In the genomic region with DNA sequence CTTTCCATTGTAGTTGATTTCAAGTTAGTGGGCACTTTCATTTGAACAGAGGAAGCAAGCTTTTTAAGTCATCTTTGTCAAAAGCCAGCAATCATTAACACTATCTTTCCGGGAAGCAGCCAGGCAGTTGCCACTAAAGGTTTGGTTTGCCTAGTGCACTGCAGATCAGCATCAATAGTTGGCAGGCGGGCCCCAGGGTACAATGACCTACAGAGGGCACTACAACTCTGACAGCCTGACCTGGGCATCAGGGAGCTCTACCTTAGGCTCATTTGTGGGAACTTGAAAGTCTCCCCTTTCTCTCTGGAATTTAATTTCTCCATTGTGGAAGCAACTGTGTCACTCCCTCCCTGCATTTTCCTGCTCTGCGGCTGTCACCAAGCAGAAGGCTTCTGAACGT, we compare ENCODE assay signal across 28 mouse cellular contexts.
DNase-seq lines count a peak whose midpoint lies in the region; ATAC-seq and TF ChIP-seq lines count a peak whose summit lies in the region.
"Had no signal": no experiment of that assay in that cellular context is flagged by ENCODE, and none has a peak within 500 bp of the region (broad histone marks: within the 10 kb centered on the region; RNA-seq: fewer than 3 reads in every experiment).

No protein-coding gene starts in this region.

- no peak overlapping the region for H3K9ac ChIP-seq in kidney, embryonic 15.5 days
- H3K9ac ChIP-seq in kidney, postnatal 0 days (ENCODE audit: low read depth, low read length): no peak overlapping the region
- H3K9ac ChIP-seq in liver, adult 2 months (ENCODE audit: low read depth, low read length): no peak overlapping the region
- no peak overlapping the region for H3K9ac ChIP-seq in liver, embryonic 12.5 days
- H3K9ac ChIP-seq: embryonic facial prominence, embryonic 13.5 days; forebrain, embryonic 13.5 days; heart, embryonic 12.5 days; heart, embryonic 15.5 days; hindbrain, embryonic 13.5 days had no signal

- H3K27me3 ChIP-seq in kidney, embryonic 15.5 days: no peaks in the 10 kb centered on the region; the same call in 1 of the 2 replicates
- H3K27me3 ChIP-seq in kidney, postnatal 0 days (ENCODE audit: insufficient read depth, low read length): no peaks in the 10 kb centered on the region
- H3K27me3 ChIP-seq in liver, adult 2 months (ENCODE audit: control insufficient read depth, insufficient read depth, low read length): peaks cover 17% of the 10 kb centered on the region; the same call in 1 of the 2 replicates
- no peaks in the 10 kb centered on the region for H3K27me3 ChIP-seq in liver, embryonic 12.5 days (replicated peaks)

- H3K4me3 ChIP-seq in kidney, embryonic 15.5 days (replicated peaks): no peak overlapping the region
- H3K4me3 ChIP-seq in kidney, postnatal 0 days (replicated peaks; ENCODE audit: low read depth, low read length): no peak overlapping the region
- no peak overlapping the region for H3K4me3 ChIP-seq in liver, adult 2 months (ENCODE audit: insufficient read depth, low read depth, low read length)
- H3K4me3 ChIP-seq in liver, embryonic 12.5 days: no peak overlapping the region
- H3K4me3 ChIP-seq: embryonic facial prominence, embryonic 10.5 days; embryonic facial prominence, embryonic 13.5 days; erythroblast, embryonic 14.5 days; forebrain, embryonic 13.5 days; heart, embryonic 12.5 days; heart, embryonic 15.5 days; hindbrain, embryonic 10.5 days; hindbrain, embryonic 13.5 days had no signal

- no peak for ATAC-seq in kidney, embryonic 15.5 days (replicated peaks; ENCODE audit: low FRiP score)
- ATAC-seq in kidney, postnatal 0 days (replicated peaks; ENCODE audit: low FRiP score, low read depth): no peak
- no peak for ATAC-seq in liver, embryonic 12.5 days
- ATAC-seq: activated CD4-positive, CD25-positive, alpha-beta regulatory T cell, adult 4 months; forebrain, embryonic 13.5 days; forebrain, embryonic 16.5 days; hindbrain, embryonic 16.5 days had no signal

- H3K9me3 ChIP-seq in kidney, embryonic 15.5 days (replicated peaks): no peaks in the 10 kb centered on the region
- peaks cover 4% of the 10 kb centered on the region; the same call in 1 of the 2 replicates for H3K9me3 ChIP-seq in kidney, postnatal 0 days (replicated peaks; ENCODE audit: low read length)
- no peaks in the 10 kb centered on the region for H3K9me3 ChIP-seq in liver, embryonic 12.5 days (replicated peaks)
- H3K9me3 ChIP-seq: embryonic facial prominence, embryonic 10.5 days; heart, embryonic 15.5 days had no signal

- DNase-seq in embryo, embryonic 10 days (ENCODE audit: low spot score): peak; percentile 34
- no peak for DNase-seq in embryo, embryonic 11 days
- peak; percentile 14 for DNase-seq in kidney, adult 18-20 months
- peak; percentile 21 for DNase-seq in kidney, postnatal 0 days (ENCODE audit: low spot score)
- no peak for DNase-seq in kidney, postnatal 14 days
- DNase-seq in liver, adult 2 months (ENCODE audit: extremely low read depth, low read depth, low spot score): peak; percentile 57
- DNase-seq: adrenal gland, adult 8-10 months; adrenal gland, postnatal 25 days; cerebellum, adult 11-12 months; cerebellum, adult 8-10 months; cerebellum, postnatal 36 days; gastrocnemius, postnatal 10 days; gastrocnemius, postnatal 36 days; heart, postnatal 10 days; heart, postnatal 36 days had no signal

- peaks cover 30% of the 10 kb centered on the region for H3K4me1 ChIP-seq in kidney, embryonic 15.5 days
- H3K4me1 ChIP-seq in kidney, postnatal 0 days (replicated peaks; ENCODE audit: insufficient read depth, low read length): no peaks in the 10 kb centered on the region
- H3K4me1 ChIP-seq in liver, adult 2 months (ENCODE audit: control insufficient read depth, insufficient read depth, low read length): no peaks in the 10 kb centered on the region
- H3K4me1 ChIP-seq in liver, embryonic 12.5 days: no peaks in the 10 kb centered on the region
- H3K4me1 ChIP-seq: forebrain, embryonic 13.5 days; heart, embryonic 12.5 days; heart, embryonic 15.5 days; hindbrain, embryonic 13.5 days had no signal

- H3K27ac ChIP-seq in kidney, embryonic 15.5 days: no peak overlapping the region
- no peak overlapping the region for H3K27ac ChIP-seq in kidney, postnatal 0 days
- no peak overlapping the region for H3K27ac ChIP-seq in liver, adult 2 months (replicated peaks; ENCODE audit: insufficient read depth, low read depth, low read length)
- H3K27ac ChIP-seq in liver, embryonic 12.5 days: no peak overlapping the region
- H3K27ac ChIP-seq: embryonic facial prominence, embryonic 10.5 days; embryonic facial prominence, embryonic 13.5 days; forebrain, embryonic 13.5 days; heart, embryonic 15.5 days; hindbrain, embryonic 10.5 days; hindbrain, embryonic 13.5 days had no signal

- H3K4me2 ChIP-seq in kidney, embryonic 15.5 days: no peak overlapping the region
- H3K4me2 ChIP-seq in kidney, postnatal 0 days (ENCODE audit: low read length): no peak overlapping the region
- no peak overlapping the region for H3K4me2 ChIP-seq in liver, embryonic 12.5 days
- H3K4me2 ChIP-seq: embryonic facial prominence, embryonic 13.5 days; forebrain, embryonic 13.5 days; heart, embryonic 12.5 days; heart, embryonic 15.5 days; hindbrain, embryonic 13.5 days had no signal

- WGBS in kidney, embryonic 15.5 days: 27% methylated on average over 4 of the region's 4 CpGs
- WGBS in kidney, postnatal 0 days: 22% methylated on average over 4 of the region's 4 CpGs
- WGBS in liver, adult 2 months: 23% methylated on average over 4 of the region's 4 CpGs
- WGBS in liver, embryonic 12.5 days (ENCODE audit: insufficient replicate concordance): 40% methylated on average over 4 of the region's 4 CpGs

- peak; percentile 52 for TF ChIP-seq CTCF in kidney, postnatal 0 days (IDR thresholded peaks at IDR 0.05; ENCODE audit: low read depth)
- TF ChIP-seq CTCF in liver, adult 2 months (IDR thresholded peaks at IDR 0.05; ENCODE audit: low read depth, low read length): peak; percentile 60

- no peak for TF ChIP-seq POLR2A in liver, adult 2 months (IDR thresholded peaks at IDR 0.05; ENCODE audit: extremely low read depth, insufficient read depth, low read length)

- H3K79me2 ChIP-seq in liver, adult 2 months (ENCODE audit: control insufficient read depth, insufficient read depth, low read length): no peaks in the 10 kb centered on the region

- no peaks in the 10 kb centered on the region for H3K36me3 ChIP-seq in kidney, embryonic 15.5 days
- no peaks in the 10 kb centered on the region for H3K36me3 ChIP-seq in kidney, postnatal 0 days (ENCODE audit: insufficient read depth, low read length)
- H3K36me3 ChIP-seq in liver, adult 2 months (ENCODE audit: control insufficient read depth, insufficient read depth, low read length): no peaks in the 10 kb centered on the region
- H3K36me3 ChIP-seq in liver, embryonic 12.5 days: no peaks in the 10 kb centered on the region
- H3K36me3 ChIP-seq: embryonic facial prominence, embryonic 10.5 days; embryonic facial prominence, embryonic 13.5 days; heart, embryonic 12.5 days; heart, embryonic 15.5 days; hindbrain, embryonic 10.5 days; hindbrain, embryonic 13.5 days had no signal

Comparison
In these comparisons a context has a peak if more than half of its experiments do, and no peak if none do; other contexts are left out.
1. DNase-seq: peak in embryo, embryonic 10 days (single experiment), kidney, adult 18-20 months (single experiment), kidney, postnatal 0 days (single experiment) and liver, adult 2 months (single experiment); none in embryo, embryonic 11 days (single experiment) and kidney, postnatal 14 days (single experiment).